Mouse (Mus musculus) T-cell, adult 66 days (primary cell): ENCODE measurements around the gene Ahsa2. TPM values are rescaled to one million over a fixed set of nuclear protein-coding genes. Genes with fewer than 3 reads are reported as not detected.

ENCODE experiments used
- total RNA-seq, 2 experiments: library from RNA; stranded (reverse); gene quantifications; 3 replicates in 1 of 2; 4 replicates in 1 of 2; pipeline ENCODE4 v1.2.4; 2023

Gene Ahsa2
- 10 to 100 TPM; 45.6 to 58.7 TPM for total RNA-seq

GRCm38 (mm10) chr11:23497718-23498509, at the start of gene Ahsa2:
TSS of gene Ahsa2 (minus strand) at chr11:23498030.

GRCm38 (mm10) chr11:23520473-23521205, 22.8 kb upstream of the Ahsa2 start, which contains the start of gene 1700093K21Rik:
TSS of gene 1700093K21Rik (minus strand) at chr11:23521155.

Other genes with a start within 250 kb of the Ahsa2 start
- 100 to 1,000 TPM; 122 to 132 TPM for gene Xpo1, start 242.0 kb downstream of the Ahsa2 start, total RNA-seq
- 100 to 1,000 TPM; 101 to 105 TPM for gene Usp34, start 191.1 kb downstream of the Ahsa2 start, total RNA-seq
- not detected for gene 1700093K21Rik, start 23.1 kb upstream of the Ahsa2 start, total RNA-seq
- gene 0610010F05Rik, start 135.6 kb upstream of the Ahsa2 start, total RNA-seq = 1 to 10 TPM; 3.9 to 7.3 TPM
- 10 to 100 TPM; 21.0 to 24.9 TPM for gene Pus10, start 167.6 kb upstream of the Ahsa2 start, total RNA-seq
- gene Pex13, start 167.9 kb upstream of the Ahsa2 start, total RNA-seq = 10 to 100 TPM; 20.8 to 21.6 TPM